9 mouse cellular contexts compared by ENCODE assay signal in the genomic region with DNA sequence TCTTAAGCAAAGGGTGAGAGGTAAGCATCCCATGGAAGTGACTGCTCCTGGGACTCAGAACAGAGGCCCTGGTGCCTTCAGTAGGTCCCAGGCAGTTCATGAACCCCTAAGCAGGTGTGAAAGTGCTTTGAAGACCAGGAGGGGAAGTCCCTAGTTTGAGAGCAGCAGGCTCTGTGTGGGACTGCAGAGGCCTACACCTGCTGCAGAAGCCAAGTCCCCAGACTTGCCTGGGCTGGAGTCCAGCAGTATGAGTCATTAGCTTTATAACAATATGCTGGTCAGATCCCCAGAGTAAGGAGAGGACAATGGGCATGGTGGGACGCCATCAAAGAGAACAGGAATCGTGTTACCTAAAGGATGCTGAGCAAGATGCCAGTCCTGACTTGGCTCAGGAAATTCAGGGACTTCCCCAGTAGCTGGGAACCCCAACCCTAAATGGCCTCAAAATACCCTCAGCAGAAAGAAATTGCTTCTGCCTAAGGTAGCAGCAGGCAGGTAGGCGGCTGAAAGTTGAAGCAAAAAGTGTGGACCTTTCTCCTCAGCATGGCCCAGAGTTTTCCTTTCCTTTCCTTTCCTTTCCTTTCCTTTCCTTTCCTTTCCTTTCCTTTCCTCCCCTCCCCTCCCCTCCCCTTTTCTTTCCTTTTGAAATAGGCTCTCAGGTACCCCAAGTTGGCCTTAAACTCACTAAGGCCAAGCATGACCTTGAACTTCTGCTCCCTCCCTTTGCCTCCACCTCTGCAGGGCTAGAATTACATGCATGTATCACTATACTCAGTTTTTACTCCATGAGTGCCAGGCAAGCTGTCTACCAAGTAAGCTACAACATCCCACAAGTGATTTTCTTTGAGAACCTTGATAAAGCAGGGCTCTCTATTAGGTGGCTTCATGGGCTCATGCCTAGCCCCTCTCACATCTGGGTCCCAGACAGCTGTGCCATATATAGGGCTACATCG. TPM values are rescaled to one million over a fixed set of nuclear protein-coding genes. Genes with fewer than 3 reads are reported as not detected.
DNase-seq lines count a peak whose midpoint lies in the region; ATAC-seq and TF ChIP-seq lines count a peak whose summit lies in the region.
"Had no signal": no experiment of that assay in that cellular context is flagged by ENCODE, and none has a peak within 500 bp of the region (broad histone marks: within the 10 kb centered on the region; RNA-seq: fewer than 3 reads in every experiment).

No protein-coding gene starts in this region.

- H3K4me2 ChIP-seq in midbrain, embryonic 15.5 days: no peak overlapping the region

- peaks cover 0 to 4% of the 10 kb centered on the region in 2 experiments; a peak in 1 of 4 replicates for H3K36me3 ChIP-seq in MEL (ENCODE audit: control insufficient read depth in 1 of 2, insufficient read depth in 2 of 2, low read length in 2 of 2)
- no peaks in the 10 kb centered on the region for H3K36me3 ChIP-seq in midbrain, embryonic 15.5 days (replicated peaks)

- no peak overlapping the region for H3K9ac ChIP-seq in MEL (ENCODE audit: control insufficient read depth, low read depth, low read length, poor library complexity, severe bottlenecking)
- no peak overlapping the region for H3K9ac ChIP-seq in midbrain, embryonic 15.5 days

- no peak for TF ChIP-seq EP300 in MEL (IDR thresholded peaks at IDR 0.05; ENCODE audit: low read depth in 1 of 2, low read length in 2 of 2)

- no peaks in the 10 kb centered on the region for H3K9me3 ChIP-seq in MEL (replicated peaks; ENCODE audit: insufficient read depth, low read length)
- no peaks in the 10 kb centered on the region for H3K9me3 ChIP-seq in midbrain, embryonic 15.5 days
- H3K9me3 ChIP-seq: megakaryocyte, embryonic 14.5 days had no signal

- TF ChIP-seq POLR2A in MEL (IDR thresholded peaks at IDR 0.05; ENCODE audit: control insufficient read depth in 1 of 2, insufficient read depth in 1 of 2, low read depth in 1 of 2, low read length in 2 of 2, poor library complexity in 1 of 2): no peak
- no peak for TF ChIP-seq POLR2A in cerebellum, adult 2 months (IDR thresholded peaks at IDR 0.05; ENCODE audit: borderline replicate concordance, insufficient read depth, low read length)

- no peak overlapping the region for H3K27ac ChIP-seq in MEL (ENCODE audit: control insufficient read depth, low read depth, low read length)
- no peak overlapping the region for H3K27ac ChIP-seq in cerebellum, adult 2 months (ENCODE audit: insufficient read depth, low read length)
- H3K27ac ChIP-seq in midbrain, embryonic 15.5 days: no peak overlapping the region

- H3K27me3 ChIP-seq in MEL (ENCODE audit: control insufficient read depth in 1 of 2, insufficient read depth in 2 of 2, low read length in 2 of 2): no peaks in the 10 kb centered on the region
- H3K27me3 ChIP-seq in cerebellum, adult 2 months (ENCODE audit: control insufficient read depth, insufficient read depth, low read length): no peaks in the 10 kb centered on the region; the same call in 1 of the 2 replicates
- no peaks in the 10 kb centered on the region for H3K27me3 ChIP-seq in midbrain, embryonic 15.5 days (replicated peaks)

- DNase-seq in layer of hippocampus, adult 11-12 months (ENCODE audit: low spot score): peak; percentile 28
- no peak for DNase-seq in layer of hippocampus, postnatal 14 days (ENCODE audit: low spot score in 2 of 2)
- DNase-seq in MEL (ENCODE audit: low read depth, low spot score): peak; percentile 45
- DNase-seq in heart, adult 9 months (ENCODE audit: low spot score in 2 of 2): peak; percentile 63 to 80
- peak; percentile 34 for DNase-seq in ovary, postnatal 14 days (ENCODE audit: low spot score)
- no peak for DNase-seq in cerebellum, adult 2 months

- H3K4me1 ChIP-seq in MEL (ENCODE audit: control insufficient read depth in 1 of 2, insufficient read depth in 2 of 2, low read length in 2 of 2): 0 out of 4 replicates have a peak, but pooled peaks cover 0 to 6% of the 10 kb centered on the region in 2 experiments
- H3K4me1 ChIP-seq in cerebellum, adult 2 months (ENCODE audit: control insufficient read depth, insufficient read depth, low read length): no peaks in the 10 kb centered on the region; the same call in 1 of the 2 replicates
- H3K4me1 ChIP-seq in midbrain, embryonic 15.5 days: no peaks in the 10 kb centered on the region

- no peaks in the 10 kb centered on the region for H3K79me2 ChIP-seq in MEL (ENCODE audit: control insufficient read depth, insufficient read depth, low read length, poor library complexity)

- 50% methylated on average over 4 of the region's 4 CpGs for WGBS in cerebellum, adult 2 months
- 77% methylated on average over 4 of the region's 4 CpGs for WGBS in midbrain, embryonic 15.5 days

- no peak overlapping the region for H3K4me3 ChIP-seq in MEL (ENCODE audit: control insufficient read depth in 1 of 2, insufficient read depth in 1 of 2, low read depth in 2 of 2, low read length in 2 of 2)
- no peak overlapping the region for H3K4me3 ChIP-seq in cerebellum, adult 2 months (replicated peaks; ENCODE audit: insufficient read depth, low read depth, low read length)
- no peak overlapping the region for H3K4me3 ChIP-seq in midbrain, embryonic 15.5 days
- H3K4me3 ChIP-seq: megakaryocyte, embryonic 14.5 days had no signal

- TF ChIP-seq CTCF in MEL (IDR thresholded peaks at IDR 0.05 in 2 of 3, conservative IDR thresholded peaks at IDR 0.05 in 1 of 3; ENCODE audit: control insufficient read depth in 1 of 3, insufficient read depth in 1 of 3, low read depth in 2 of 3, low read length in 3 of 3, poor library complexity in 1 of 3, severe bottlenecking in 1 of 3): no peak
- no peak for TF ChIP-seq CTCF in cerebellum, adult 2 months (IDR thresholded peaks at IDR 0.05; ENCODE audit: borderline replicate concordance, insufficient read depth, low read depth, low read length)

- no peak for ATAC-seq in megakaryocyte progenitor cell, adult 5-6 weeks (replicated peaks; ENCODE audit: poor library complexity)
- no peak for ATAC-seq in midbrain, embryonic 15.5 days (replicated peaks)

- no peak for TF ChIP-seq RAD21 in MEL (IDR thresholded peaks at IDR 0.05; ENCODE audit: low read depth, low read length)

TF ChIP-seq in MEL, 35 proteins besides CTCF, POLR2A, EP300 and RAD21:
- TF ChIP-seq TBP (IDR thresholded peaks at IDR 0.05; ENCODE audit: low read depth, low read length) (no peak), JUND (IDR thresholded peaks at IDR 0.05; ENCODE audit: low read depth, low read length) (no peak), TCF12 (IDR thresholded peaks at IDR 0.05; ENCODE audit: low read depth, low read length) (no peak), TAL1 (IDR thresholded peaks at IDR 0.05; ENCODE audit: low read length) (no peak), MAX (IDR thresholded peaks at IDR 0.05; ENCODE audit: low read length) (no peak), MAFK (IDR thresholded peaks at IDR 0.05; ENCODE audit: borderline replicate concordance, low read depth, low read length) (no peak)

RNA-seq across cellular contexts. Expression of a gene that starts 4.6 kb away (rescaled TPM):
- under 1 TPM; 0.58 to 0.79 TPM for total RNA-seq in layer of hippocampus, postnatal 14 days (2021)
- total RNA-seq in MEL (2012; rRNA removed): not detected in 2 replicates
- polyA plus RNA-seq in MEL (2012; ENCODE audit: insufficient read depth in 1 of 2, insufficient read length in 2 of 2, low read depth in 1 of 2, low replicate concordance in 2 of 2, missing spikeins in 1 of 2): not detected
- 0.24 and 0.26 TPM in 2 replicates for polyA plus RNA-seq in cerebellum, adult 2 months (2012; rRNA removed)
- 1.4 TPM in 2 replicates for total RNA-seq in megakaryocyte progenitor cell, adult 5-6 weeks (2015)
- total RNA-seq in megakaryocyte progenitor cell, adult 5-6 weeks (2017): 0.74 and 1.1 TPM in 2 replicates
- polyA plus RNA-seq in midbrain, embryonic 15.5 days (2015; fragmentation: Nextera tagmentation; extraction: Ambion mirVana): 0.52 and 0.67 TPM in 2 replicates

Comparison
In these comparisons a context has a peak if more than half of its experiments do, and no peak if none do; other contexts are left out.
1. DNase-seq: peak in layer of hippocampus, adult 11-12 months (single experiment), MEL (single experiment), heart, adult 9 months (2 of 2) and ovary, postnatal 14 days (single experiment); none in layer of hippocampus, postnatal 14 days (0 of 2) and cerebellum, adult 2 months (0 of 2).